Mouse (Mus musculus): ENCODE data around the gene Dennd5b. TPM values are rescaled to one million over a fixed set of nuclear protein-coding genes. Genes with fewer than 3 reads are reported as not detected.
A peak's percentile ranks its signal among the peaks of the same experiment; 100 is the strongest.

Dennd5b gene
- total and polyA plus RNA-seq, 3 experiments, result 0.65 to 1.3 TPM; not detected in 1

GRCm38 (mm10) chr6:148944767-148945508 lies 156.5 kb downstream of the Dennd5b start:
- peak overlapping the region; percentile 80 to 88 for H3K4me3 ChIP-seq (ENCODE audit: control insufficient read depth in 1 of 2, insufficient read depth in 1 of 2, low read depth in 2 of 2, low read length in 2 of 2)
- TF ChIP-seq NELFE (IDR thresholded peaks at IDR 0.05; ENCODE audit: low read depth, low read length) (no peak; the same call in 1 of the 2 replicates), CHD1 (IDR thresholded peaks at IDR 0.05; ENCODE audit: low read depth, low read length) (peak; percentile 14; the same call in 1 of the 2 replicates), USF1 (IDR thresholded peaks at IDR 0.05; ENCODE audit: low read depth, low read length) (0 out of 2 replicates have a peak, but pooled peaks have one; percentile 6), UBTF (IDR thresholded peaks at IDR 0.05; ENCODE audit: borderline replicate concordance, insufficient read depth, low read depth, low read length) (0 out of 2 replicates have a peak, but pooled peaks have one; percentile 90), RCOR1 (IDR thresholded peaks at IDR 0.05; ENCODE audit: low read depth, low read length) (no peak), TBP (IDR thresholded peaks at IDR 0.05; ENCODE audit: low read depth, low read length) (no peak; the same call in 1 of the 2 replicates), ETS1 (IDR thresholded peaks at IDR 0.05; ENCODE audit: low read depth, low read length) (no peak), SIN3A (IDR thresholded peaks at IDR 0.05; ENCODE audit: low read length) (peak; percentile 12), MXI1 (IDR thresholded peaks at IDR 0.05; ENCODE audit: low read depth, low read length) (peak; percentile 63; the same call in 1 of the 2 replicates), ZKSCAN1 (IDR thresholded peaks at IDR 0.05; ENCODE audit: low read depth, low read length) (no peak), RAD21 (IDR thresholded peaks at IDR 0.05; ENCODE audit: low read depth, low read length) (no peak), USF2 (IDR thresholded peaks at IDR 0.05; ENCODE audit: borderline replicate concordance in 1 of 2, insufficient read depth in 1 of 2, low read depth in 1 of 2, low read length in 2 of 2) (no peak), GABPA (IDR thresholded peaks at IDR 0.05; ENCODE audit: low read depth, low read length) (no peak), NRF1 (IDR thresholded peaks at IDR 0.05; ENCODE audit: insufficient read depth, low read depth, low read length, poor library complexity, severe bottlenecking) (peak; percentile 8; the same call in 1 of the 2 replicates), MYB (IDR thresholded peaks at IDR 0.05; ENCODE audit: low read depth, low read length) (no peak), MEF2A (IDR thresholded peaks at IDR 0.05; ENCODE audit: extremely low read depth, insufficient replicate concordance, low read depth, low read length, poor library complexity, severe bottlenecking) (no peak), ZMIZ1 (IDR thresholded peaks at IDR 0.05; ENCODE audit: low read depth, low read length) (no peak), HCFC1 (IDR thresholded peaks at IDR 0.05; ENCODE audit: low read depth, low read length) (no peak; the same call in 1 of the 2 replicates), POLR2A (IDR thresholded peaks at IDR 0.05; ENCODE audit: control insufficient read depth in 1 of 2, insufficient read depth in 1 of 2, low read depth in 1 of 2, low read length in 2 of 2, poor library complexity in 1 of 2) (peak in 1 of 2 experiments; percentile 31; a peak in 1 of 4 replicates), EP300 (IDR thresholded peaks at IDR 0.05; ENCODE audit: low read depth in 1 of 2, low read length in 2 of 2) (no peak), MYC (IDR thresholded peaks at IDR 0.05; ENCODE audit: low read depth, low read length) (0 out of 2 replicates have a peak, but pooled peaks have one; percentile 27), CHD2 (IDR thresholded peaks at IDR 0.05; ENCODE audit: low read length) (no peak), MAX (IDR thresholded peaks at IDR 0.05; ENCODE audit: low read length) (peak; percentile 79; the same call in 1 of the 2 replicates), E2F4 (IDR thresholded peaks at IDR 0.05; ENCODE audit: borderline replicate concordance, low read depth, low read length) (no peak), SMC3 (IDR thresholded peaks at IDR 0.05; ENCODE audit: low read depth, low read length) (no peak), TCF12 (IDR thresholded peaks at IDR 0.05; ENCODE audit: low read depth, low read length) (peak; percentile 5; the same call in 1 of the 2 replicates), KAT2A (conservative IDR thresholded peaks at IDR 0.05; ENCODE audit: low read depth, low read length) (no peak), TAL1 (IDR thresholded peaks at IDR 0.05; ENCODE audit: low read length) (no peak), ZNF384 (IDR thresholded peaks at IDR 0.05; ENCODE audit: low read depth, low read length) (peak; percentile 73)
- H3K9me3 ChIP-seq (replicated peaks; ENCODE audit: insufficient read depth, low read length), result no peaks in the 10 kb centered on the region
- no peaks in the 10 kb centered on the region for H3K27me3 ChIP-seq (ENCODE audit: control insufficient read depth in 1 of 2, insufficient read depth in 2 of 2, low read length in 2 of 2)
- peaks cover 47% of the 10 kb centered on the region for H3K79me2 ChIP-seq (ENCODE audit: control insufficient read depth, insufficient read depth, low read length, poor library complexity)
- peaks cover 3 to 23% of the 10 kb centered on the region in 2 experiments; a peak in 3 of 4 replicates for H3K36me3 ChIP-seq (ENCODE audit: control insufficient read depth in 1 of 2, insufficient read depth in 2 of 2, low read length in 2 of 2)
- H3K4me1 ChIP-seq (ENCODE audit: control insufficient read depth in 1 of 2, insufficient read depth in 2 of 2, low read length in 2 of 2), result peaks cover 2 to 16% of the 10 kb centered on the region in 2 experiments; a peak in 2 of 4 replicates
- peak overlapping the region; percentile 84 for H3K9ac ChIP-seq (ENCODE audit: control insufficient read depth, low read depth, low read length, poor library complexity, severe bottlenecking)
- DNase-seq (ENCODE audit: low read depth, low spot score), result peak; percentile 73
- peak overlapping the region; percentile 79 for H3K27ac ChIP-seq (ENCODE audit: control insufficient read depth, low read depth, low read length)

Measured in MEL (cell line).